Mouse (Mus musculus) megakaryocyte, embryonic 14.5 days (primary cell): ENCODE measurements around the gene Gm21992.

Source experiments
- FLI1 ChIP-seq: IDR thresholded peaks from 2 replicates; pipeline ENCODE4 v1.6.1; 2012; ENCODE audit warnings: low read length, inconsistent platforms, mixed read lengths
- GATA1 ChIP-seq: IDR thresholded peaks from 3 replicates; pipeline ENCODE4 v1.6.1; 2012; ENCODE audit warnings: mixed read lengths, low read length, inconsistent platforms, borderline replicate concordance

DNA sequence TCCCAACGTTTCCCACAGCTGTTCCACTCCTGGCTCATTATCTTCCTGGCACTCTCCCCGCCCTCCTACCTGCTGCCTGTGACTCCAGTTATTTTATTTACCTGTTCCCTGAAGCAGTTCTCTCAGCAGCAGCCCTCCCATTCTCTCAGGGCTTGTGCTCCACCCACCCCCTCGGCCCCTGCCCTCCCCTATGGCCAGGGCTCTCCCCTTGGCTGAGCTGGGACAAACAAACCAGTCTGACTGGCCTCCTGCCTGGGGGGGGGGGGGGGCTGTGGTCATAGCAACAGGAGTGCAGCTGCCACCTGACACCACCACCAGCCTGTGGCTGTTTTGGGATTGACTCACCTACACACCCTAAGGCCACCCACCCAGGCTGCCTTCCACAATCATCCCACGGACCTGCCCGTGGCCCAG is 92.1 kb downstream of the Gm21992 start:
- TF ChIP-seq FLI1 = no peak
- no peak for TF ChIP-seq GATA1
